Mouse (Mus musculus): ENCODE data around the gene Gm28053.

The Gm28053 gene

DNA sequence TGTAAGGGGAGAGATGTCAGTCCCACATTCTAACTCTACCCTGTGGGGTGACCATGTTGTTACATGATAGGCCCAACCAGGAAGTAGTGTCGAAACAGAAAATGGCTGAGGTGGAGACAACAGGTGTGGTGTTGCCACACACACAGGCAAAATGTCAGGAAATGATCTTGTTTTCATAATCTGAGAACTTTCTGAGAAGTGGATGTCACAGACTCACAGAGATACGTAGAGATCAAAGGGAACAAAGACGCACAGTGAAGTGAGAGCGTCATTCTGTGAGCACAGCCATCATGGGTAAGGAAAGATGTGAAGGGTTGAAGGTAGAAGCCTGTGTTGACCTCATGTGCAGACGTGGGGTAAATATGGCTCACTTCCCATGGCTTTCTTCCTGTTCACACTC is 9.4 kb downstream of the Gm28053 start:
- H3K4me1 ChIP-seq (replicated peaks; ENCODE audit: low read depth, low read length) = no peaks in the 10 kb centered on the region
- no peaks in the 10 kb centered on the region for H3K27me3 ChIP-seq (ENCODE audit: insufficient read depth, low read length)
- H3K36me3 ChIP-seq (ENCODE audit: insufficient read depth, low read length) = no peaks in the 10 kb centered on the region
- H3K9me3 ChIP-seq (ENCODE audit: low read length) = no peaks in the 10 kb centered on the region
- H3K4me3 ChIP-seq (replicated peaks; ENCODE audit: low read length) = no peak overlapping the region
- TF ChIP-seq NANOG (IDR thresholded peaks at IDR 0.05; ENCODE audit: borderline replicate concordance, low read length) = no peak
- no peak for TF ChIP-seq CTCF (conservative IDR thresholded peaks at IDR 0.05; ENCODE audit: low read length)
- no peak for TF ChIP-seq POU5F1 (IDR thresholded peaks at IDR 0.05; ENCODE audit: borderline replicate concordance, low read length)

DNA sequence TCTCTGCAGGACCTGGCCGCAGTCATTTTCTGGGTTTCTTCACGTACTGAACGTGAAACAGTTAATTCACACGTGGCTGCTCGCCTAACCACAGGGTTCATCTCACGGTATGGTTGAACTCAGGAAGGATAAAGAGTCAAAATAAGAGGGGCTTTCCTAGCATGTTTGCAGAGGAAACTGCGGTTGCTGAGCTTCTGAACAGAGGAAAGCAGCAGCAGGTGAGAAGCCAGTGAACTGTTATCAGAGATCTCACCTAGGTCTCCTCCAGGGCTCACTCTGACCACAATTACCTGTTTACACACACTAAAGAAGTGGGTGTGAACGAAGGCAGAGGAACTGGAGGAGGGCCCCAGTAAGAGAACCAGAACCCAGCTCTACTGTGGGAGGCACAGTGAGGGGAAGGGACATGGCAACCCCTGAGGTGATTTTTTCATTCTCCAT is 14.5 kb downstream of the Gm28053 start:
- Histone ChIP-seq H3K4me3 (replicated peaks; ENCODE audit: low read length) (no peak overlapping the region), H3K36me3 (ENCODE audit: insufficient read depth, low read length) (no peaks in the 10 kb centered on the region), H3K27me3 (ENCODE audit: insufficient read depth, low read length) (no peaks in the 10 kb centered on the region), H3K4me1 (replicated peaks; ENCODE audit: low read depth, low read length) (no peaks in the 10 kb centered on the region), H3K9me3 (ENCODE audit: low read length) (no peaks in the 10 kb centered on the region)
- TF ChIP-seq NANOG (IDR thresholded peaks at IDR 0.05; ENCODE audit: borderline replicate concordance, low read length) (no peak), POU5F1 (IDR thresholded peaks at IDR 0.05; ENCODE audit: borderline replicate concordance, low read length) (no peak), CTCF (conservative IDR thresholded peaks at IDR 0.05; ENCODE audit: low read length) (no peak)

DNA sequence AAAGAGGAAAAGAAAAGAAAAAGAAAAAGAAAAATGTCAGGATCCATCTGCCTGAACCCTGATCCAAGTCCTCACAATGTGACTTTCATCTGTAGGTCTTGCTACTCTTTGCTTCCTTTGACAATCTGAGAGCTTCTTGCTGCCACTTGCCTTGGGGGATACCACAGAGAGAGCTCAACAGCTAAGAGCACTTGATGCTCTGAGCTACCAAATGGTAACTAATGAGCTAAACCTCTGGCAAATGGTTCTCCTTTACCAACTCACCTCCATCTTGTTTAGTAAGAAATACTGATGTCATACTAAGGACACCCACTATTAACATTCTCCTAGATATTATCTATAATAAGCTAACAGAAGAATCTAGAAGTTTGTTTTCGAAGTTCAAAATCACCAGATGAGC is 15.3 kb downstream of the Gm28053 start:
- H3K4me1 ChIP-seq (replicated peaks; ENCODE audit: low read depth, low read length) = no peaks in the 10 kb centered on the region
- no peaks in the 10 kb centered on the region for H3K27me3 ChIP-seq (ENCODE audit: insufficient read depth, low read length)
- no peaks in the 10 kb centered on the region for H3K36me3 ChIP-seq (ENCODE audit: insufficient read depth, low read length)
- H3K4me3 ChIP-seq (replicated peaks; ENCODE audit: low read length) = no peak overlapping the region
- H3K9me3 ChIP-seq (ENCODE audit: low read length) = no peaks in the 10 kb centered on the region
- TF ChIP-seq POU5F1 (IDR thresholded peaks at IDR 0.05; ENCODE audit: borderline replicate concordance, low read length) (no peak), NANOG (IDR thresholded peaks at IDR 0.05; ENCODE audit: borderline replicate concordance, low read length) (no peak), CTCF (conservative IDR thresholded peaks at IDR 0.05; ENCODE audit: low read length) (no peak)

DNA sequence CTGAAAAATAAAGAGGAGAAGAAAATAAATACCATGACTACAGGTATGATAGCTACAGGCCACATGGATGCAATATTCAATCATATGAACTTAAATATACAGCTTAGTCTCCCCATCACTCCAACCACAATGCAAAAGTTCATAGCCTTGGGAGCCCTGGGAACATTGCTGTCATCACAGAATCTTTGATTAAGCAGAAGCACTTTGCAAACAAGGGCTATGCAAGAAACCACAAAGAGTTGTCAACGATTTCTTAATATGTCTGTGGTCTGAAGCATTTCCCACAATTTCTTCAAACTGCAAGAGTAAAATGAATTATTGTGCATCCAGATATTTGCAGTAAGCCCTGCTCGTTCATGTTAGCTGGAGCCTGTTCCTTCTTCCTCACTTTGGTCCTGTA is 18.6 kb downstream of the Gm28053 start:
- Histone ChIP-seq H3K36me3 (ENCODE audit: insufficient read depth, low read length) (no peaks in the 10 kb centered on the region), H3K4me3 (replicated peaks; ENCODE audit: low read length) (no peak overlapping the region), H3K9me3 (ENCODE audit: low read length) (no peaks in the 10 kb centered on the region), H3K27me3 (ENCODE audit: insufficient read depth, low read length) (peaks cover 23% of the 10 kb centered on the region), H3K4me1 (replicated peaks; ENCODE audit: low read depth, low read length) (peaks cover 19% of the 10 kb centered on the region)
- TF ChIP-seq POU5F1 (IDR thresholded peaks at IDR 0.05; ENCODE audit: borderline replicate concordance, low read length) (no peak), NANOG (IDR thresholded peaks at IDR 0.05; ENCODE audit: borderline replicate concordance, low read length) (no peak), CTCF (conservative IDR thresholded peaks at IDR 0.05; ENCODE audit: low read length) (no peak)

DNA sequence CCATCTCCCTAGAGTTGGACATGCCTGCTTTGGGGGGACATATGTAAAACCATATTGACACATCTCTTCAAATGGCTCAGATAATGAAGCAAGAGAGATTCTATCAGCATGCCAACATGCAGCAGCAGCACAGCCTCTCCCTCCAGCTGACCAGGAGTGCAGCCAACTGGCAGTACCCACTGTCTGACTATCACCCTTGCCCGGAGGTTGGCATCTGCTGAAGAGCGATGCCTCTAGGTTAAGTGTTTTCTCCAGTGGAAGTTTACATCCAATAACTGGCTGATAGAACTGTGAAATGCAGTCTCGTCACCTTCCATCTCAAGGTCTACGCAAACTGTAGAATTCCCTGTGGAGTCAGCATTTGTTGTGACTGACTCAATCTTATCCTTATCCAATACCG is 19.3 kb downstream of the Gm28053 start:
- no peak for TF ChIP-seq CTCF (conservative IDR thresholded peaks at IDR 0.05; ENCODE audit: low read length)
- TF ChIP-seq NANOG (IDR thresholded peaks at IDR 0.05; ENCODE audit: borderline replicate concordance, low read length) = no peak
- TF ChIP-seq POU5F1 (IDR thresholded peaks at IDR 0.05; ENCODE audit: borderline replicate concordance, low read length) = no peak
- H3K4me3 ChIP-seq (replicated peaks; ENCODE audit: low read length) = no peak overlapping the region

DNA sequence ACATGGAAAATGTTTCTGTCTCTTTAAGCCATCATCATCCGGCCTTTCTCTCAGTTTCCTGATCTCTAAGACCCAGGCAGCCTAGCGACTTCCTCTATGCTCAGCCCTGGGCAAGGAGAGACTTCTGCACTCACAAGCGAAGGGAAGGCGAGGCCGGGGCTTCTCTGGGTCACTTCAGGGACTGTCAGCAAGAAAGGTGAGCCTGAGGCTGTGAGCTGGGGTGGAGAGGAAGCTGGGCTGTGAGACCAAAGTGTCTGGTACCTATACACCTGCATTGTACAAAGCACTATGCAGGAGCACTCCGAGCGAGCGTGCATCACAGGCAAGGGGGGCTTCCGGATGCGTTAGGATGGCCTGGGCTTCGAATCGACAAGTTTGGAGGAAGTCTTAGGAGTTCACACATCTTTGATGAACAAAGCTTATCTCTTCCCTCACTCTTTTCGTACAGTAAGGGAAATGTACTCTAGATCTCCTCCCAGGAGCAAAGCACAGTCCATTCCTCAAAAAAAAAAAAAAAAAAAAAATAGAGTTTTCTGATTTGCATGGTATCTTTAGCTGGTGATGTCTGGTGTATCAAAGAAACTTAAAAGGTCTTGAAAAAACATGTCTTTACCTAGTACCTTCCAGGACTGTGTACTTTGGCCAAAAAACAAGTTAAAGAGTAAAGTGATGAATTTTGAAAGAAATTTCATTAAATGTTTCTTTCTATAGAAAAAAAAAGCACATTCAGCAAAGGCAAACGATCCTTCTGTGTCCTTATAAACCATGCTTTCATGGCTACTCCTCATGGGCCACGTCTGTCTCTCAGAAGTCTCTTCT is 20.8 kb downstream of the Gm28053 start, which contains the start of gene Gimap1:
Gene Gimap1, plus strand, starts transcription at position 94 of the 819 bp plus-strand sequence.
- H3K9me3 ChIP-seq (ENCODE audit: low read length) = no peaks in the 10 kb centered on the region
- H3K36me3 ChIP-seq (ENCODE audit: insufficient read depth, low read length) = no peaks in the 10 kb centered on the region
- H3K4me1 ChIP-seq (replicated peaks; ENCODE audit: low read depth, low read length) = peaks cover 31% of the 10 kb centered on the region
- no peak for TF ChIP-seq CTCF (conservative IDR thresholded peaks at IDR 0.05; ENCODE audit: low read length)
- TF ChIP-seq POU5F1 (IDR thresholded peaks at IDR 0.05; ENCODE audit: borderline replicate concordance, low read length) = no peak
- TF ChIP-seq NANOG (IDR thresholded peaks at IDR 0.05; ENCODE audit: borderline replicate concordance, low read length) = no peak
- H3K4me3 ChIP-seq (replicated peaks; ENCODE audit: low read length) = no peak within 1 kb of the TSS
- H3K27me3 ChIP-seq (ENCODE audit: insufficient read depth, low read length) = peaks cover 36% of the 10 kb centered on the region

More for the DNA sequence above, 19.3 kb downstream of the Gm28053 start:
- Histone ChIP-seq H3K27me3 (ENCODE audit: insufficient read depth, low read length) (peaks cover 29% of the 10 kb centered on the region), H3K9me3 (ENCODE audit: low read length) (no peaks in the 10 kb centered on the region), H3K36me3 (ENCODE audit: insufficient read depth, low read length) (no peaks in the 10 kb centered on the region), H3K4me1 (replicated peaks; ENCODE audit: low read depth, low read length) (peaks cover 26% of the 10 kb centered on the region)

DNA sequence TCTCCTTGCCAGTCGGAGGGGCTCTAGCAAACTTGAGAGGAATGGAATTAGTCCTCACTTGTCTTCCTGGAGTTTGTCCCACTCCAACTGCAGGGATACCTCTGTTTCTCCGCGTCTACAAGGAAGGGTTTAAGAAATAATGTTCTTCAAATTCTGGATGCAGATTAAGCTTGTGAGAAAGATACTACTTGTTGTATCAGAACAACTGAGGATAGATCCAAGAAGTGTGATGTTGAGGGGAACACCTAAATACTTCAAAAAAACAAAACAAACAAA is 21.3 kb downstream of the Gm28053 start:
- peaks cover 31% of the 10 kb centered on the region for H3K4me1 ChIP-seq (replicated peaks; ENCODE audit: low read depth, low read length)
- H3K9me3 ChIP-seq (ENCODE audit: low read length) = no peaks in the 10 kb centered on the region
- H3K27me3 ChIP-seq (ENCODE audit: insufficient read depth, low read length) = peaks cover 37% of the 10 kb centered on the region
- TF ChIP-seq POU5F1 (IDR thresholded peaks at IDR 0.05; ENCODE audit: borderline replicate concordance, low read length) = no peak
- TF ChIP-seq CTCF (conservative IDR thresholded peaks at IDR 0.05; ENCODE audit: low read length) = no peak
- no peak for TF ChIP-seq NANOG (IDR thresholded peaks at IDR 0.05; ENCODE audit: borderline replicate concordance, low read length)
- H3K36me3 ChIP-seq (ENCODE audit: insufficient read depth, low read length) = no peaks in the 10 kb centered on the region
- no peak overlapping the region for H3K4me3 ChIP-seq (replicated peaks; ENCODE audit: low read length)

DNA sequence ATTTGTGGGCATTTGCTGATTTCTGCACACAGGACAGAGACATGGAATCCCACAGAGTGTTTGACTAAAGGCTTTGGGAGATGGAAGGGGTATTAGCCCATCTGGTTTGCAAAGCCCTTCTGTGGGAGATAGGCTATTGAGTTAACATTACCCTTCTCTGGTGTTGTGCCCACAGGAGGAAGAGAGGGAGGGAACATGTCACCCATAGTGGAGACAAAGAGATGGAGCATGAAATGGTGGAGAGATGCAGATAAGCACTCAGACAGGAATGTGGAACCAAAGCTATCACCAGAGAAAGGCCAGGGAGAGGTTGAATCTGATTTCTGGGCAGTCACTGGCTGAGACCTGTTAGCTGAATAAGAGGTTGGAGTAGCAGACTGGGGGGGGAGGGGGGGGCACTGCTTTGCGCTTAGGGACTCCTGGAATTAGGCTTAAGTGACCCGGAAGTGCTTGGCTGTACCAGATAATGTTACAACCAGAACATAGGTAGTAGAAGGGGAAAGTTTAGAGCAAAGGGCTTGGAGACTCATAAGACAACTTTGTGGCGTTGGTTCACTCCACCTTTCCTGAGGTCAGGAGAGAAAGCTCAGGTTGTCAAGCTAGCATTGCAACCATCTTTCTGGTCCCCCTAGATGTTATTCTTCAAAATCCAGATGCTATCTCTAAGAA is 22.2 kb downstream of the Gm28053 start:
- Histone ChIP-seq H3K36me3 (ENCODE audit: insufficient read depth, low read length) (no peaks in the 10 kb centered on the region), H3K27me3 (ENCODE audit: insufficient read depth, low read length) (peaks cover 38% of the 10 kb centered on the region), H3K4me1 (replicated peaks; ENCODE audit: low read depth, low read length) (peaks cover 37% of the 10 kb centered on the region), H3K4me3 (replicated peaks; ENCODE audit: low read length) (no peak overlapping the region), H3K9me3 (ENCODE audit: low read length) (no peaks in the 10 kb centered on the region)
- TF ChIP-seq POU5F1 (IDR thresholded peaks at IDR 0.05; ENCODE audit: borderline replicate concordance, low read length) = no peak
- TF ChIP-seq CTCF (conservative IDR thresholded peaks at IDR 0.05; ENCODE audit: low read length) = no peak
- no peak for TF ChIP-seq NANOG (IDR thresholded peaks at IDR 0.05; ENCODE audit: borderline replicate concordance, low read length)

Measured in E14TG2a.4 (cell line).